Mouse (Mus musculus) C2C12 (cell line): ENCODE measurements around the gene Kdm4c.

Experiments
- CTCF ChIP-seq: IDR thresholded peaks from one replicate; pipeline ENCODE4 v1.5.1; 2011; ENCODE audit not compliant: control insufficient read depth, insufficient read depth, insufficient read length
- MAX ChIP-seq: IDR thresholded peaks from one replicate; pipeline ENCODE4 v1.6.1; 2011; ENCODE audit warnings: mild to moderate bottlenecking, control low read depth
- MYOD1 ChIP-seq: IDR thresholded peaks from one replicate; pipeline ENCODE4 v1.6.1; 2011; ENCODE audit warnings: low read depth; ENCODE audit not compliant: control insufficient read depth, insufficient read length

DNA sequence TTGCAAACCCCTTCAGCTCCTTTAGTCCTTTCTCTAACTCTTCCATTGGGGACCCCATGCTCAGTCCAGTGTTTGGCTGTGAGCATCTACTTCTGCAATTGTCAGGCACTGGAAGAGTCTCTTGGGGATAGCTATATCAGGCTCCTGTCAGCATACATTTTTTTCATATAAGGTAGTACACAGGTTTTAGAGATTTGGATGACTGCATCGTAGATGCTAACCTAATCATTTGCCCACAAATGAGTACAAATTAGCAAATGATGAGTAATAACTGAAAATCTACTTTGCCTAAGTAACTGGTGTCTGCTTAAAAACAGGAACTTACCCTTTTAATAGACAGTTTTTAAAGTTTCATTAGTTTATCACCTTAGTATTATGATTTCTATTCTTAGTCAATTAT, 77.0 kb downstream of the Kdm4c start:
- no peak for TF ChIP-seq CTCF
- TF ChIP-seq MAX, result no peak
- TF ChIP-seq MYOD1, result no peak
